Mouse (Mus musculus) limb, embryonic 15.5 days (tissue): ENCODE measurements around the gene Ptpro. TPM values are rescaled to one million over a fixed set of nuclear protein-coding genes. Genes with fewer than 3 reads are reported as not detected.

Experiments
- ATAC-seq: fragments of 200-750 bp; cut with Nextera tagmentation; 2 replicates; pipeline ENCODE4 v1.8.0; 2017; ENCODE audit warnings: low read depth, moderate TSS enrichment; ENCODE audit not compliant: insufficient number of reproducible peaks, low FRiP score, low TSS enrichment
- H3K27ac ChIP-seq: fragments of 300-500 bp; sonication (generic); 2 replicates; pipeline ENCODE4 v1.5.1; 2015; ENCODE audit warnings: moderate library complexity, mild to moderate bottlenecking, inconsistent platforms
- H3K27me3 ChIP-seq: fragments of 300-500 bp; sonication (generic); 2 replicates; pipeline ENCODE4 v1.6.1; 2015; ENCODE audit warnings: inconsistent platforms
- H3K36me3 ChIP-seq: fragments of 300-500 bp; sonication (generic); 2 replicates; pipeline ENCODE4 v1.6.1; 2015; ENCODE audit warnings: inconsistent platforms
- H3K4me1 ChIP-seq: fragments of 300-500 bp; sonication (generic); 2 replicates; pipeline ENCODE4 v1.6.1; 2015; ENCODE audit warnings: inconsistent platforms
- H3K4me2 ChIP-seq: fragments of 300-500 bp; sonication (generic); 2 replicates; pipeline ENCODE4 v1.6.1; 2015; ENCODE audit warnings: mild to moderate bottlenecking, inconsistent platforms
- H3K4me3 ChIP-seq: fragments of 300-500 bp; sonication (generic); 2 replicates; pipeline ENCODE4 v1.5.1; 2015; ENCODE audit warnings: mild to moderate bottlenecking, inconsistent platforms
- H3K9ac ChIP-seq: fragments of 300-500 bp; sonication (generic); 2 replicates; pipeline ENCODE4 v1.6.1; 2015; ENCODE audit warnings: inconsistent platforms
- H3K9me3 ChIP-seq: fragments of 300-500 bp; sonication (generic); 2 replicates; pipeline ENCODE4 v1.6.1; 2016; ENCODE audit warnings: inconsistent platforms
- WGBS: fragments of 180-500 bp; shearing (Covaris S2); methylation state at CpG from one replicate; pipeline ENCODE4 v1.1.7; 2015; 5-methylcytosine and 5-hydroxymethylcytosine counted together
- polyA plus RNA-seq: library from polyadenylated mRNA; unstranded; fragments of >200 nt; fragmentation: Nextera tagmentation; extraction: Ambion mirVana; gene quantifications from 2 replicates; pipeline ENCODE4 v1.2.1, GENCODE M21; 2015

Gene Ptpro
- polyA plus RNA-seq, 1 experiment from 2014 or later, result 2.5 TPM

DNA sequence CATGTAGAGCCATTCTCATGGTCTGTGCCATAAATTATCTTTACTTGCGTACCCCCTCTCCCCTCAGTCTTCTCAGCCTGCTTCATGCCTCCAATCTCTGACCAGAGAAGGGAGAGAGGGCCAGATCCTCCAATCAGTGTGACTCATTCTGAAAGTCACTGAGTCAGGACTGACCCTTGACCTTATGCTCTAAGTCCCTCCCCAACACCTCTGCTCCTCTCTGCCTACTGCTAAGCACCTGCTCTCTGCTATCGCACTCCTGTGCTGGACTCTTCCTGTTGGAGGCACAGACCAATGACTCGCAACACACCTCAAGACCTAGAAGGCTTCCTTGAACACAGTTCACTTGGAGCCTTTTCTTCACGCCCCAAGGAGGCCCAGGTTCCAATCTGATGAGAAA is 240.5 kb downstream of the Ptpro start:
- Histone ChIP-seq H3K27me3 (no peaks in the 10 kb centered on the region), H3K9ac (no peak overlapping the region), H3K4me2 (no peak overlapping the region), H3K36me3 (peaks cover 12% of the 10 kb centered on the region), H3K4me1 (no peaks in the 10 kb centered on the region), H3K27ac (no peak overlapping the region), H3K4me3 (no peak overlapping the region), H3K9me3 (no peaks in the 10 kb centered on the region)
- 92% methylated on average over 4 of the region's 4 CpGs for WGBS
- ATAC-seq, result no peak

DNA sequence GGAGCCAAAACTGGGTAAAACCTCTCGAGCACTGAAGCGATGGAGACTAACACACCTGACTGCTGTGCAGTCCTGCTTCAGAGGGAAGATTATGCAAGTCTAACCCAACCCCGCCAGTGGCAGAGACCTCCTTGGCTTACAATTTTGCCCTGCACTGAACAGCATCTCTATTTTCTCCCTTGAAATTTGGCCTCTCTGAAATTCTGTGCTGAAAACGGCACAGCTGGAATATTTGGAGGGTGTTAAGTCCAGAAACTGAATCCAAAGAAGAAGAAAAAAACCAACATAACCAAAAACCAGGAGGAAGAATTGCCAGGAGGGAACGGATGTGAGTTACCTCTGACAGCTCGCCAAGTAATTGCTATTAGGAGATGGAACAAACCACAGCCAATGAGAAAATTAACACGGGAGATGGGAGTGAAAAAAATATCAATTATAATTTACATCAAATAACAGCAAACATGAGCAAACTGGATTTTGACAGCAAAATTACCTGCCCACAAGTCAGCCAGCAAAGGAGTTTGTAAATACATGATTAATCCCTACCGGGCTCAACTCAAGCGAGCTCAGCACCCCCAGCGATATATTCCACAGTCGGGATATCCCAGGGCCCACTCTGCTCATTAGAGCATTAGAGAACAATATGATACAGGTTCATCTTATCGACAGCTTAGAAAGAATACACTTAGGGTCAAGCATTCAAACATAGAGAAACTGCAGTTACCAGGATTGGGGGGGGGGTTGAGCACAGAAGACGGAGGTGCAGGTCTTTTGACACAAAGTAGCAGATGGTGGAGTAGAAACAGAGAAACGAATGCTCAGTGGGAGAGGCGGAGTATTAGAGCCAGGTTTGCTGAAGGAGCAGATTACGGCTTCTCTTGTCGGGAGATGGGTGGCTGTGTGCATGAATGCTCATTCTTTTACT is 241.4 kb downstream of the Ptpro start:
- Histone ChIP-seq H3K9me3 (no peaks in the 10 kb centered on the region), H3K4me3 (no peak overlapping the region), H3K27me3 (no peaks in the 10 kb centered on the region), H3K4me2 (no peak overlapping the region), H3K27ac (no peak overlapping the region), H3K4me1 (no peaks in the 10 kb centered on the region), H3K36me3 (peaks cover 12% of the 10 kb centered on the region), H3K9ac (no peak overlapping the region)
- WGBS, result 80% methylated on average over 17 of the region's 17 CpGs
- no peak for ATAC-seq

DNA sequence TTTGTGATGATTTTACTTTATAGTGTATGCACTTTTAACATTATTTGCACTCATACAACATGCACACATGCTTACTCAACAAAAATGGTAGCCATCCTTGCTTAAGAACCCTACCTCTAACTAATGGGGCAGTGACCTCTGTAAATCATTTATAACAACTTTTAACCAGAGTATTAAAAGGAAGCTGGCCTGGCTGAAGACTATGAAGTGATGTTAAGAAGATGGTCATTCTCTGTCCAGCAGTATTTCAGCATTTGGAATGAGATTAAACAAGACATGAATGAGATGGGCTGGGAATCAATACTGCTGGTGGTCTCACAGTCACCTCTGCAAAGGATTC is 242.0 kb downstream of the Ptpro start:
- H3K36me3 ChIP-seq, result peaks cover 12% of the 10 kb centered on the region
- no peak overlapping the region for H3K4me2 ChIP-seq
- H3K9me3 ChIP-seq, result no peaks in the 10 kb centered on the region
- H3K4me3 ChIP-seq, result no peak overlapping the region
- H3K27me3 ChIP-seq, result no peaks in the 10 kb centered on the region
- no peak overlapping the region for H3K27ac ChIP-seq
- H3K9ac ChIP-seq, result no peak overlapping the region
- no peaks in the 10 kb centered on the region for H3K4me1 ChIP-seq
- no peak for ATAC-seq

- ATAC-seq, result no peak
- Histone ChIP-seq H3K36me3 (peaks cover 7% of the 10 kb centered on the region), H3K27me3 (no peaks in the 10 kb centered on the region), H3K4me1 (no peaks in the 10 kb centered on the region), H3K9me3 (no peaks in the 10 kb centered on the region), H3K9ac (no peak overlapping the region), H3K4me3 (no peak overlapping the region), H3K4me2 (no peak overlapping the region), H3K27ac (no peak overlapping the region)
- WGBS, result 67% methylated on average over 1 of the region's 1 CpGs
Measured at GRCm38 (mm10) chr6:137494801-137495200, 242.7 kb downstream of the Ptpro start.

GRCm38 (mm10) chr6:137495233-137495632 is 243.1 kb downstream of the Ptpro start:
- no peak overlapping the region for H3K9ac ChIP-seq
- no peak overlapping the region for H3K4me3 ChIP-seq
- H3K4me1 ChIP-seq, result no peaks in the 10 kb centered on the region
- H3K9me3 ChIP-seq, result no peaks in the 10 kb centered on the region
- no peak overlapping the region for H3K4me2 ChIP-seq
- no peak overlapping the region for H3K27ac ChIP-seq
- H3K36me3 ChIP-seq, result peaks cover 5% of the 10 kb centered on the region; the same call in 1 of the 2 replicates
- ATAC-seq, result no peak
- H3K27me3 ChIP-seq, result no peaks in the 10 kb centered on the region
- WGBS, result 77% methylated on average over 6 of the region's 6 CpGs

- ATAC-seq, result no peak
- Histone ChIP-seq H3K4me2 (no peak overlapping the region), H3K4me1 (no peaks in the 10 kb centered on the region), H3K4me3 (no peak overlapping the region), H3K27me3 (no peaks in the 10 kb centered on the region), H3K27ac (no peak overlapping the region), H3K9me3 (no peaks in the 10 kb centered on the region), H3K9ac (no peak overlapping the region), H3K36me3 (peaks cover 5% of the 10 kb centered on the region; the same call in 1 of the 2 replicates)
- 95% methylated on average over 2 of the region's 2 CpGs for WGBS
Measured at GRCm38 (mm10) chr6:137496562-137496961, 244.4 kb downstream of the Ptpro start.

GRCm38 (mm10) chr6:137497208-137497835 is 245.2 kb downstream of the Ptpro start:
- Histone ChIP-seq H3K4me3 (no peak overlapping the region), H3K9ac (no peak overlapping the region), H3K4me2 (no peak overlapping the region), H3K27ac (no peak overlapping the region), H3K4me1 (no peaks in the 10 kb centered on the region), H3K9me3 (no peaks in the 10 kb centered on the region), H3K27me3 (no peaks in the 10 kb centered on the region), H3K36me3 (peaks cover 5% of the 10 kb centered on the region; the same call in 1 of the 2 replicates)
- ATAC-seq, result no peak
- 84% methylated on average over 8 of the region's 8 CpGs for WGBS

GRCm38 (mm10) chr6:137498781-137499180 is 246.7 kb downstream of the Ptpro start:
- no peak overlapping the region for H3K4me2 ChIP-seq
- no peak overlapping the region for H3K27ac ChIP-seq
- no peak overlapping the region for H3K4me3 ChIP-seq
- no peak for ATAC-seq
- H3K27me3 ChIP-seq, result no peaks in the 10 kb centered on the region
- H3K9ac ChIP-seq, result no peak overlapping the region
- H3K4me1 ChIP-seq, result no peaks in the 10 kb centered on the region
- H3K9me3 ChIP-seq, result no peaks in the 10 kb centered on the region
- peaks cover 5% of the 10 kb centered on the region; the same call in 1 of the 2 replicates for H3K36me3 ChIP-seq
- 75% methylated on average over 6 of the region's 6 CpGs for WGBS

DNA sequence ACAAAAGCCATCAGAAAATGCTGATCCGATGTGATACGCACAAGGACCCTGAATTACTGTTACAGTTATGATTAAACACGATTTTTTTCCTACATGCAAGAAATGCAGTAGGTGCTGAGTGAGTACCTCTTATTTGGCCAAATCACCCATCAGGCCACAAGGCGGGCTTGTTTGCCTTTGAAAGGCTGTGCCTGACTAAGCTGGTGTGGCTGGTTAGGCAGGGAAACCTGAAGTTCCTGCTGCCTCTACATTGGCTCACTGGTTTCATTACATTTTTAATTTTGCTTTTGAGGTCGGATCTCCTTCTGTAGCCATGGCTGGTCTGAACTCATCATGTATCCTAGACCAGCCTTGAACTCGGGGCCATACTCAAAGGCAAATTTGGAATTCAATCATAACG is 250.9 kb downstream of the Ptpro start:
- Histone ChIP-seq H3K4me2 (no peak overlapping the region), H3K4me1 (no peaks in the 10 kb centered on the region), H3K9ac (no peak overlapping the region), H3K9me3 (no peaks in the 10 kb centered on the region), H3K36me3 (peaks cover 11% of the 10 kb centered on the region), H3K27ac (no peak overlapping the region), H3K4me3 (no peak overlapping the region), H3K27me3 (no peaks in the 10 kb centered on the region)
- WGBS, result 85% methylated on average over 7 of the region's 7 CpGs
- no peak for ATAC-seq

- ATAC-seq, result no peak
- Histone ChIP-seq H3K27me3 (no peaks in the 10 kb centered on the region), H3K9me3 (no peaks in the 10 kb centered on the region), H3K36me3 (peaks cover 11% of the 10 kb centered on the region), H3K9ac (no peak overlapping the region), H3K4me2 (no peak overlapping the region), H3K27ac (no peak overlapping the region), H3K4me1 (no peaks in the 10 kb centered on the region), H3K4me3 (no peak overlapping the region)
- WGBS, result 79% methylated on average over 8 of the region's 8 CpGs
Measured at GRCm38 (mm10) chr6:137503462-137503861, 251.3 kb downstream of the Ptpro start.

DNA sequence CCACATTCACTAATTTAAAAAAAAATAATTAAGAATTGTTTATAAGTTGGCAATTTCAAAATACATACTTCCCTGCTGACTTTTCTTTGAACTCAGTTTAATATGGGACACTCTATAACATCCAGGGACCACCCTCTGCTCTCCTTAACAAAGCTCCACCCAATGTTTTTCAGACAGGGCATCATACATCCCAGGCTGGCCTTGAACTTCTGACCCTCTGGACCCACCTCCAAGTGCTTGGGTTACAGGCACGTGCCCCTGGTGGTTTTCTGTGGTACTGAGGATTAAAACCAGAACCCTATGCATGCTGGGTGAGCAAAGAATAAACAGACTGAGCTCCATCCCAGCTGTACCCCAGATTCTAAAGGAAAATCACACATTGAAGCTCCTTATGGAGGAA is 251.9 kb downstream of the Ptpro start:
- no peak overlapping the region for H3K4me2 ChIP-seq
- H3K4me1 ChIP-seq, result no peaks in the 10 kb centered on the region
- H3K36me3 ChIP-seq, result peaks cover 11% of the 10 kb centered on the region
- no peak overlapping the region for H3K4me3 ChIP-seq
- H3K9ac ChIP-seq, result no peak overlapping the region
- H3K9me3 ChIP-seq, result no peaks in the 10 kb centered on the region
- no peak overlapping the region for H3K27ac ChIP-seq
- H3K27me3 ChIP-seq, result no peaks in the 10 kb centered on the region
- 41% methylated on average over 1 of the region's 1 CpGs for WGBS
- no peak for ATAC-seq

- WGBS, result 80% methylated on average over 3 of the region's 3 CpGs
- no peaks in the 10 kb centered on the region for H3K9me3 ChIP-seq
- H3K4me3 ChIP-seq, result no peak overlapping the region
- ATAC-seq, result no peak
- H3K27ac ChIP-seq, result no peak overlapping the region
- no peak overlapping the region for H3K4me2 ChIP-seq
- no peaks in the 10 kb centered on the region for H3K27me3 ChIP-seq
- peaks cover 11% of the 10 kb centered on the region for H3K36me3 ChIP-seq
- no peaks in the 10 kb centered on the region for H3K4me1 ChIP-seq
- H3K9ac ChIP-seq, result no peak overlapping the region
Measured at GRCm38 (mm10) chr6:137505555-137506227, 253.6 kb downstream of the Ptpro start.
